Mouse (Mus musculus): ENCODE results near the gene Tent4a. TPM values are rescaled to one million over a fixed set of nuclear protein-coding genes. Genes with fewer than 3 reads are reported as not detected.

Tent4a gene
- polyA plus RNA-seq, 1 experiment from 2014 or later: 6.2 TPM

DNA sequence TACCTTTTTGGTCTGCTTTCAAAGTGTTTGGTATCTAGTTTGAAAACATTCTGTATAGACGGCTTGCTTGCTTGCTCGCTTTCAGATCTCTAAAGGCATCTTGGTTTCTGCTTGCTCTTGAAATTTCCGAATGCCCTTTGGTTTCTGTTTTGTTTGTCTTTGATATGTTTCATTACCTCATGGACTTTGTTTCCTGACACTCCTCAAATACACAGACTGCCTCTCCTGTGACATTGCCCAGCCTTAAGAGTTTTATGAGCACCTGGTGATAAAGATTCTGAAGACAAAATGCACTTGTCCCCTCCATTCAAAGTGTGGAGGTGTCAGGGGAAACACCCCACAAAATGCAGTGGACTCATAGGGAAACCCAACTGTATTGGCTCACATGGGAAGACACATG is 29.5 kb upstream of the Tent4a start:
- Histone ChIP-seq H3K9ac (ENCODE audit: low read depth, low read length) (no peak overlapping the region), H3K4me2 (no peak overlapping the region), H3K4me1 (replicated peaks; ENCODE audit: control insufficient read depth, insufficient read depth, low read length) (peaks cover 3% of the 10 kb centered on the region; the same call in 1 of the 2 replicates), H3K9me3 (ENCODE audit: control insufficient read depth, low read length) (no peaks in the 10 kb centered on the region), H3K27ac (ENCODE audit: low read depth, low read length) (no peak overlapping the region), H3K4me3 (ENCODE audit: low read depth, low read length) (no peak overlapping the region), H3K27me3 (replicated peaks; ENCODE audit: control insufficient read depth, insufficient read depth, low read length) (no peaks in the 10 kb centered on the region; the same call in 1 of the 2 replicates), H3K36me3 (ENCODE audit: control insufficient read depth, insufficient read depth, low read length) (no peaks in the 10 kb centered on the region)
- no peak for ATAC-seq (replicated peaks; ENCODE audit: low FRiP score)
- WGBS: 63% methylated on average over 3 of the region's 3 CpGs
- no peak for DNase-seq (ENCODE audit: low spot score)

DNA sequence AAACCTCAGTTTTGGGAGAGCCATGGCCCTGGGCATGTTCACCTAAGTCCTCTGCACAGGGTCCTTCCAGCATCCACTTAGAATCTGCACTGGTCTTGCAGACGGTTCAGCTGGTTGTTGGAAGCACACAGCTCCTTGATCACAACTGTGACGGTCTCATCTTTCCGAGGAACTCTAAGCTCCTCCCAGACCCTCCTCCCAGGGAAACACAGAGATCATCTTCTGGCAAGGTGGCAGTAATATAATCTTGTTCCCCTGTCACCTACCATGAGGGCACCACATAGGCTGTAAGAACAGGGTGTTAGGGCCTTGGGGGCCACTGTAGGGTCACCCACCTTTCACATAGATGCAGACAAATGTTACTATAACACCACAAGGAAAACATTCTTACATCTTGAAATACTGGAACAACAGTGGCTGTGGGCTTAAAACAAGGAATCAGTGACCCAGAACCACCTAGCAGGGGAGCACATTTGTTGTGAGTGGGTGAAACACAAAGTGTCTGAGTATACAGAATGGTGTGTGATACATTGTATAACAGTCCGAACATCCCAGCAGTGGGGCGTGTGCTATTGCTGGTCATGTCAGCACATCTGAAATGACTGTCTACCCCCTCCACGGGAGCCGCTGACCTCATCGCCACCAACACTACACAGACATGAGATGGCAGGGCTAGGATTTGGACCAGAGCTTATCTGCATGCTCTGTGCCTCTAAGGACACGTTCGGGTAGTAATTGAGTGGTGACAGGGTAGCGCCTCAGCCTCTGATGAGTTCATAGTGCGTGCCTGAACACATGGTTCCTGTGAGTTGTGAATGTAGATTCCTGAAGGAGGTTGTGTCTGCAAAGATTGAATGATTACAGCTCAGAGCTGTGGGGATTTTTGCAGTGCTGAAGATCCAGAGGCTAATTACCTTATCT is 28.5 kb upstream of the Tent4a start:
- Histone ChIP-seq H3K4me2 (no peak overlapping the region), H3K27me3 (replicated peaks; ENCODE audit: control insufficient read depth, insufficient read depth, low read length) (no peaks in the 10 kb centered on the region; the same call in 1 of the 2 replicates), H3K4me3 (ENCODE audit: low read depth, low read length) (no peak overlapping the region), H3K36me3 (ENCODE audit: control insufficient read depth, insufficient read depth, low read length) (no peaks in the 10 kb centered on the region), H3K27ac (ENCODE audit: low read depth, low read length) (no peak overlapping the region), H3K9me3 (ENCODE audit: control insufficient read depth, low read length) (no peaks in the 10 kb centered on the region), H3K4me1 (replicated peaks; ENCODE audit: control insufficient read depth, insufficient read depth, low read length) (peaks cover 3% of the 10 kb centered on the region; the same call in 1 of the 2 replicates), H3K9ac (ENCODE audit: low read depth, low read length) (no peak overlapping the region)
- ATAC-seq (replicated peaks; ENCODE audit: low FRiP score) (no peak), DNase-seq (ENCODE audit: low spot score) (no peak)
- 64% methylated on average over 12 of the region's 12 CpGs for WGBS

GRCm38 (mm10) chr13:69562004-69562403 is 27.6 kb upstream of the Tent4a start:
- ATAC-seq (replicated peaks; ENCODE audit: low FRiP score) (no peak), DNase-seq (ENCODE audit: low spot score) (no peak)
- 81% methylated on average over 9 of the region's 9 CpGs for WGBS
- H3K4me2 ChIP-seq: no peak overlapping the region
- H3K4me3 ChIP-seq (ENCODE audit: low read depth, low read length): no peak overlapping the region
- H3K9ac ChIP-seq (ENCODE audit: low read depth, low read length): no peak overlapping the region
- H3K27me3 ChIP-seq (replicated peaks; ENCODE audit: control insufficient read depth, insufficient read depth, low read length): no peaks in the 10 kb centered on the region; the same call in 1 of the 2 replicates
- no peaks in the 10 kb centered on the region for H3K9me3 ChIP-seq (ENCODE audit: control insufficient read depth, low read length)
- H3K4me1 ChIP-seq (replicated peaks; ENCODE audit: control insufficient read depth, insufficient read depth, low read length): peaks cover 3% of the 10 kb centered on the region; the same call in 1 of the 2 replicates
- no peaks in the 10 kb centered on the region for H3K36me3 ChIP-seq (ENCODE audit: control insufficient read depth, insufficient read depth, low read length)
- no peak overlapping the region for H3K27ac ChIP-seq (ENCODE audit: low read depth, low read length)

- Histone ChIP-seq H3K27ac (ENCODE audit: low read depth, low read length) (no peak overlapping the region), H3K36me3 (ENCODE audit: control insufficient read depth, insufficient read depth, low read length) (no peaks in the 10 kb centered on the region), H3K9me3 (ENCODE audit: control insufficient read depth, low read length) (no peaks in the 10 kb centered on the region), H3K4me3 (ENCODE audit: low read depth, low read length) (no peak overlapping the region), H3K4me1 (replicated peaks; ENCODE audit: control insufficient read depth, insufficient read depth, low read length) (peaks cover 3% of the 10 kb centered on the region; the same call in 1 of the 2 replicates), H3K4me2 (no peak overlapping the region), H3K9ac (ENCODE audit: low read depth, low read length) (no peak overlapping the region), H3K27me3 (replicated peaks; ENCODE audit: control insufficient read depth, insufficient read depth, low read length) (no peaks in the 10 kb centered on the region; the same call in 1 of the 2 replicates)
- 54% methylated on average over 13 of the region's 13 CpGs for WGBS
- ATAC-seq (replicated peaks; ENCODE audit: low FRiP score): no peak
- no peak for DNase-seq (ENCODE audit: low spot score)
Observed at GRCm38 (mm10) chr13:69559291-69559961, 25.0 kb upstream of the Tent4a start.

- no peak overlapping the region for H3K27ac ChIP-seq (ENCODE audit: low read depth, low read length)
- no peaks in the 10 kb centered on the region for H3K36me3 ChIP-seq (ENCODE audit: control insufficient read depth, insufficient read depth, low read length)
- no peak overlapping the region for H3K4me3 ChIP-seq (ENCODE audit: low read depth, low read length)
- H3K9me3 ChIP-seq (ENCODE audit: control insufficient read depth, low read length): no peaks in the 10 kb centered on the region
- DNase-seq (ENCODE audit: low spot score): no peak
- H3K9ac ChIP-seq (ENCODE audit: low read depth, low read length): no peak overlapping the region
- no peak for ATAC-seq (replicated peaks; ENCODE audit: low FRiP score)
- H3K4me2 ChIP-seq: no peak overlapping the region
- no peaks in the 10 kb centered on the region; the same call in 1 of the 2 replicates for H3K27me3 ChIP-seq (replicated peaks; ENCODE audit: control insufficient read depth, insufficient read depth, low read length)
- WGBS: 76% methylated on average over 6 of the region's 6 CpGs
- peaks cover 3% of the 10 kb centered on the region; the same call in 1 of the 2 replicates for H3K4me1 ChIP-seq (replicated peaks; ENCODE audit: control insufficient read depth, insufficient read depth, low read length)
Observed at GRCm38 (mm10) chr13:69558098-69558660, 23.8 kb upstream of the Tent4a start.

DNA sequence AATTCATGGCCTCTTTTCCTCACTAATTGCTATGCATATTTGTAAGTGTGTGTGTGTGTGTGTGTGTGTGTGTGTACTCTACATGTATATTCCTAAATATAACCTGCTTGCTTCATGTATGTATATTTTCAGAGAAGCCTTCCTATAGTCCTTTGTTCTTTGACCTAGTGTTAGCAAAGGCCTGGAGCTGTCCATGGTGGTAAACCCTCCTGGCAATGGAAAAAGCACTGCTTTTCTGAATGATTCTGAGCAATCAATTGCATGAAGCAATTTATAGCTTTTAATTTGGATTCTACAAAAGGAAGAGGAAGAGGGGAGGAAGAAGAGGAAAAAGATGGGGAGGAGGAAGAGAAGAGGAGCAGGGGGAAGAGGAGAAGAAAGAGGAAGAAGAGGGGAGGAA is 22.3 kb upstream of the Tent4a start:
- no peaks in the 10 kb centered on the region for H3K36me3 ChIP-seq (ENCODE audit: control insufficient read depth, insufficient read depth, low read length)
- ATAC-seq (replicated peaks; ENCODE audit: low FRiP score) (no peak), DNase-seq (ENCODE audit: low spot score) (no peak)
- no peaks in the 10 kb centered on the region for H3K9me3 ChIP-seq (ENCODE audit: control insufficient read depth, low read length)
- peaks cover 3% of the 10 kb centered on the region; the same call in 1 of the 2 replicates for H3K4me1 ChIP-seq (replicated peaks; ENCODE audit: control insufficient read depth, insufficient read depth, low read length)
- H3K9ac ChIP-seq (ENCODE audit: low read depth, low read length): no peak overlapping the region
- no peak overlapping the region for H3K27ac ChIP-seq (ENCODE audit: low read depth, low read length)
- no peaks in the 10 kb centered on the region; the same call in 1 of the 2 replicates for H3K27me3 ChIP-seq (replicated peaks; ENCODE audit: control insufficient read depth, insufficient read depth, low read length)
- no peak overlapping the region for H3K4me2 ChIP-seq
- H3K4me3 ChIP-seq (ENCODE audit: low read depth, low read length): no peak overlapping the region

DNA sequence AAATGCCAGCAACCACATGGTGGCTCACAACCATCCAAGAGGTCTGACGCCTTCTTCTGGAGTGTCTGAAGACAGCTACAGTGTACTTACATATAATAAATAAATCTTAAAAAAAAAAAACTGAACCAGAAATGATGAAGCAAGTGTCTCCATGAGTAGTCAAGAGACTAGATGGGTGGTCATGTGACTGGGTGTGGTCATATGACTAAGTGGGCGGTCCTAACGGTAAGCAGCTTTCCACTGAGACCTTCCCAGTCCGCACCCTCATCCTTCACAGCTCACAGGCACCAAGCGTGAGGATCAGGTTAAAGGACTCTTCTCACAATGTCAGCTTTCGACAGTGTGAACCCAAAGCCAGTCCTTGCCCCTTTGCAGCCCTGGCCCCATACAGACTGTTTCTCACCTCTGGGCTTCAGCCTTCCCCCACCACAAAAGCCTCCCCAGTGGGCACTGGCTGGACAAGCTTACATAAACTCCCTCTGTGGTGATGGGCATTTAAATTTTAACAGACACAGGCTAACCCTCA is 21.6 kb upstream of the Tent4a start:
- no peaks in the 10 kb centered on the region; the same call in 1 of the 2 replicates for H3K27me3 ChIP-seq (replicated peaks; ENCODE audit: control insufficient read depth, insufficient read depth, low read length)
- ATAC-seq (replicated peaks; ENCODE audit: low FRiP score) (no peak), DNase-seq (ENCODE audit: low spot score) (no peak)
- H3K36me3 ChIP-seq (ENCODE audit: control insufficient read depth, insufficient read depth, low read length): no peaks in the 10 kb centered on the region
- no peak overlapping the region for H3K9ac ChIP-seq (ENCODE audit: low read depth, low read length)
- H3K4me1 ChIP-seq (replicated peaks; ENCODE audit: control insufficient read depth, insufficient read depth, low read length): peaks cover 3% of the 10 kb centered on the region; the same call in 1 of the 2 replicates
- H3K4me3 ChIP-seq (ENCODE audit: low read depth, low read length): no peak overlapping the region
- no peak overlapping the region for H3K27ac ChIP-seq (ENCODE audit: low read depth, low read length)
- WGBS: 71% methylated on average over 6 of the region's 6 CpGs
- H3K9me3 ChIP-seq (ENCODE audit: control insufficient read depth, low read length): no peaks in the 10 kb centered on the region
- no peak overlapping the region for H3K4me2 ChIP-seq

DNA sequence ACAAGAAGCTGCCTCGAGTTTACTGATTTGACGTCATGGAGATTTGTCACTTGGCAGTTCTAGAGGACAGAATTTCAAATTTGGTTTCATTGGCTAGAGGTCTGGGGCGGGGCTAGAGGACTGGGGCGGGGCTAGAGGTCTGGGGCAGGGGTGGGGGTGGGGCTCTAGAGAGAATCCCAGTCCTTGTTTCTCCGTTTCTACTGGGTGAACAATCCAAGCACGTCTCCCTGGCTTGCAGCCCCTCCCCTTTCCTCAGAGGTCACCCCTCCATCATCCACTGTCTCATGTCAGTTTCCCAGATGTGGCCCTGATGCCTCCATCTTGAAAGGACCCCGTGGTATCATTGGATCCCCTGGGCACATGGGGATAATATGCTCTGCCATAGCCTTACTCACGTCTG is 20.6 kb upstream of the Tent4a start:
- no peak overlapping the region for H3K27ac ChIP-seq (ENCODE audit: low read depth, low read length)
- peaks cover 3% of the 10 kb centered on the region; the same call in 1 of the 2 replicates for H3K4me1 ChIP-seq (replicated peaks; ENCODE audit: control insufficient read depth, insufficient read depth, low read length)
- DNase-seq (ENCODE audit: low spot score): no peak
- WGBS: 24% methylated on average over 8 of the region's 8 CpGs
- H3K27me3 ChIP-seq (replicated peaks; ENCODE audit: control insufficient read depth, insufficient read depth, low read length): no peaks in the 10 kb centered on the region
- no peak overlapping the region for H3K4me2 ChIP-seq
- H3K9ac ChIP-seq (ENCODE audit: low read depth, low read length): no peak overlapping the region
- no peak overlapping the region for H3K4me3 ChIP-seq (ENCODE audit: low read depth, low read length)
- H3K9me3 ChIP-seq (ENCODE audit: control insufficient read depth, low read length): no peaks in the 10 kb centered on the region
- no peaks in the 10 kb centered on the region for H3K36me3 ChIP-seq (ENCODE audit: control insufficient read depth, insufficient read depth, low read length)
- ATAC-seq (replicated peaks; ENCODE audit: low FRiP score): no peak
